In the genomic region with DNA sequence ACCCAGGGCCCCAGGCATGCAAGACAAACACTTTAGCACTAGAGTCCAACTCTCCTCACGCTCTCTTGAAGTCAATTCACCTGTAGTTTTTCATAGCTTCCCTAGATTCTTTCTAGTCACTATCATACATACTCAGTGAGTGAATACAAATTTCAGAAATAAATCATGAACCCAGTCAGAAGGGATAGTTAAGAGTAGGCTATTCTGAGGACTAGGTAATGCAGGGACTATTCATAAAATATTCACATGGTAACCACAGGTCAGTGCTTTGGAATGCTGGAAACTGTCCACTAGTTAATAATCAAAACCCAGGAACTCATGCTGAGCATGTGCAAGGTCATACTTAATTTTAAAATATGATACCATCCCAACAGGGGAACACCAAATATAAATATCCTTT, we compare ENCODE assay signal across 25 mouse cellular contexts. TPM values are rescaled to one million over a fixed set of nuclear protein-coding genes. Genes with fewer than 3 reads are reported as not detected.
"Had no signal": no experiment of that assay in that cellular context is flagged by ENCODE, and none has a peak within 500 bp of the region (broad histone marks: within the 10 kb centered on the region; RNA-seq: fewer than 3 reads in every experiment).

No protein-coding gene starts in this region.

- H3K27me3 ChIP-seq: midbrain, embryonic 12.5 days; neural tube, embryonic 13.5 days; neural tube, embryonic 15.5 days had no signal

- H3K4me1 ChIP-seq: midbrain, embryonic 10.5 days; midbrain, embryonic 12.5 days; neural tube, embryonic 13.5 days; neural tube, embryonic 15.5 days had no signal

- H3K36me3 ChIP-seq: midbrain, embryonic 10.5 days; midbrain, embryonic 12.5 days; neural tube, embryonic 13.5 days; neural tube, embryonic 15.5 days had no signal

- H3K27ac ChIP-seq: midbrain, embryonic 10.5 days; midbrain, embryonic 12.5 days; neural tube, embryonic 13.5 days; neural tube, embryonic 15.5 days had no signal

- H3K4me3 ChIP-seq: midbrain, embryonic 10.5 days; midbrain, embryonic 12.5 days; myocyte; neural tube, embryonic 13.5 days; neural tube, embryonic 15.5 days had no signal

- DNase-seq: lung, adult 18-20 months; lung, embryonic 14.5 days; lung, postnatal 10 days; lung, postnatal 4 days; midbrain, embryonic 14.5 days; retina, postnatal 1 day; right cerebral cortex, adult 18-20 months; right cerebral cortex, postnatal 25 days; right cerebral cortex, postnatal 4 days; spleen, adult 18-20 months; thymus, adult 18-20 months; thymus, postnatal 14 days; thymus, postnatal 36 days had no signal

RNA-seq across cellular contexts. Expression of gene Gm21830, which starts 9.3 kb away (rescaled TPM):
- polyA plus RNA-seq: lung, embryonic 14.5 days; lung, embryonic 16.5 days; midbrain, embryonic 10.5 days; midbrain, embryonic 12.5 days; midbrain, embryonic 14.5 days; midbrain, embryonic 16.5 days; myocyte; neural tube, embryonic 11.5 days; neural tube, embryonic 13.5 days; neural tube, embryonic 15.5 days; small intestine, adult 2 months; stomach, embryonic 14.5 days; stomach, embryonic 16.5 days; thymus, postnatal 0 days had no signal

RNA-seq across cellular contexts. Expression of gene Gm26727, which starts 10.2 kb away (rescaled TPM):
- polyA plus RNA-seq: lung, embryonic 14.5 days; lung, embryonic 16.5 days; midbrain, embryonic 10.5 days; midbrain, embryonic 12.5 days; midbrain, embryonic 14.5 days; midbrain, embryonic 16.5 days; myocyte; neural tube, embryonic 11.5 days; neural tube, embryonic 13.5 days; neural tube, embryonic 15.5 days; small intestine, adult 2 months; stomach, embryonic 14.5 days; stomach, embryonic 16.5 days; thymus, postnatal 0 days had no signal

RNA-seq across cellular contexts. Expression of gene Xirp2, which starts 23.0 kb away (rescaled TPM):
- polyA plus RNA-seq: lung, embryonic 14.5 days; midbrain, embryonic 10.5 days; midbrain, embryonic 12.5 days; midbrain, embryonic 14.5 days; midbrain, embryonic 16.5 days; neural tube, embryonic 11.5 days; neural tube, embryonic 13.5 days; small intestine, adult 2 months; stomach, embryonic 14.5 days had no signal
